Mouse (Mus musculus): ENCODE results near the gene Pcbd1. TPM values are rescaled to one million over a fixed set of nuclear protein-coding genes. Genes with fewer than 3 reads are reported as not detected.

The Pcbd1 gene
- polyA plus RNA-seq, 1 experiment: 10.1 TPM

GRCm38 (mm10) chr10:61065287-61066005 is 23.7 kb upstream of the Pcbd1 start:
- no peak overlapping the region for H3K27ac ChIP-seq (ENCODE audit: insufficient read depth, low read length)
- H3K4me3 ChIP-seq (ENCODE audit: insufficient read depth, low read length): no peak overlapping the region
- no peaks in the 10 kb centered on the region for H3K4me1 ChIP-seq (ENCODE audit: control insufficient read depth, insufficient read depth, low read length)
- TF ChIP-seq POLR2A (IDR thresholded peaks at IDR 0.05; ENCODE audit: extremely low read depth, insufficient read depth, low read length) (no peak), CTCF (IDR thresholded peaks at IDR 0.05; ENCODE audit: extremely low read depth, insufficient read depth, low read length) (no peak)

DNA sequence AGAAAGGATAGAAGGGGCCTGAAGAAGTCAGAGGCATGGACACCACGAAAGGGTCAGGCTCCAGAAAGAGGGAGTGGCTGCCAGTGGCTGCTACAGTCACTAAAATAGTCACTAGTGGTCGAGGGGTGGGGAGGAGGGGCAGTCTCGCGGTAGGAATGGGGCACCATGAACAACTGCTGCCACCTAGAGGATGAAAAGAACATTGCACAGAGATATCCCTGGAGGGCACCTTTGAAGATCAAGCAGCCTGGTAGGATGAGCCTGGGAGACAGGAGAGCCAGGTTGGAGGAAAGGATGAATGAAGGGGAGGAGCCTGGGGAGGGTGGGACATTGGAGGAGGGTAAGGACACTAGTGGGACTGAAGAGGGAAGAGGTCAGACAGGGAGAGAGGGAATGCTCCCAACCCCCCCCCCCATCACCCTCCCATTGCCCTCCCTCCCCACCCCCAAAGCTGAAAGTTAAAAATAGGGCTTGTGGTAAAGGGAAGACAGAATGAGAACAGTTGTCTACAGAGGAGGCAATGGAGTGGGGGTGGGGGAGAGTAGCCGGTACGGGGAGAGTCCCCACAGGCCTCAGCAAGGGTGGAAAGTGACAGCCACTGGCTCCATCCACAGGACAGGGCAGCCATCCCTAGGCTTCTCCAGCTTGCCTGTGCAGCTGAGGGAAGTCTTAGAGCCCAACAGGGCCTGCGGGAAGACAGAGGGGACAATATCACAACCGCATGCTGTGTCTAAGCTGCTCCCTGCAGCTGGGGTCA is 20.5 kb upstream of the Pcbd1 start:
- TF ChIP-seq CTCF (IDR thresholded peaks at IDR 0.05; ENCODE audit: extremely low read depth, insufficient read depth, low read length): peak; percentile 78
- no peak for TF ChIP-seq POLR2A (IDR thresholded peaks at IDR 0.05; ENCODE audit: extremely low read depth, insufficient read depth, low read length)

GRCm38 (mm10) chr10:61069248-61069647 is 19.9 kb upstream of the Pcbd1 start:
- H3K27ac ChIP-seq (ENCODE audit: insufficient read depth, low read length): no peak overlapping the region
- TF ChIP-seq POLR2A (IDR thresholded peaks at IDR 0.05; ENCODE audit: extremely low read depth, insufficient read depth, low read length): no peak
- TF ChIP-seq CTCF (IDR thresholded peaks at IDR 0.05; ENCODE audit: extremely low read depth, insufficient read depth, low read length): no peak

More for the DNA sequence above, 20.5 kb upstream of the Pcbd1 start:
- Histone ChIP-seq H3K27ac (ENCODE audit: insufficient read depth, low read length) (no peak overlapping the region), H3K4me1 (ENCODE audit: control insufficient read depth, insufficient read depth, low read length) (no peaks in the 10 kb centered on the region), H3K4me3 (ENCODE audit: insufficient read depth, low read length) (no peak overlapping the region)

DNA sequence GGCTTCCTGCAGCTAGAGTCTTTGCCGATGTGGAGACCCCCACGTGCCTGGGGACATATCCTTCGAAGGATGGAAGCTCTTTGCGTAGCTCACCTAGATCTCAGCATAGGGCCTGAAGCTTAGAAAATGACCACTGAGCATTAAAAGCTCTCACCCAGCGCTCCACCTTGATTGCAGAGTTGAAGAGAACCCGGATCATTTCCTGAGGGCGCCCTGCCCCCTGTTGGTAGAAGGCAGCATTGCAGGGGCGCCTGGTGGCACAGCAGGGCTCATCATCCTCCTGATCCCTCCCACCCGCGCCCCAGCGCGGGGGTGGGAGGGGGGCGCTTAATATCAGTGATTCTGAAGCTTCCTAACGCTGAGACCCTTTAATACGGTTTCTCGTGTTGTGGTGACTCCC is 16.8 kb upstream of the Pcbd1 start:
- Histone ChIP-seq H3K4me3 (ENCODE audit: insufficient read depth, low read length) (no peak overlapping the region), H3K4me1 (ENCODE audit: control insufficient read depth, insufficient read depth, low read length) (no peaks in the 10 kb centered on the region), H3K27ac (ENCODE audit: insufficient read depth, low read length) (no peak overlapping the region)
- no peak for TF ChIP-seq POLR2A (IDR thresholded peaks at IDR 0.05; ENCODE audit: extremely low read depth, insufficient read depth, low read length)
- peak; percentile 72 for TF ChIP-seq CTCF (IDR thresholded peaks at IDR 0.05; ENCODE audit: extremely low read depth, insufficient read depth, low read length)

More at GRCm38 (mm10) chr10:61069248-61069647, 19.9 kb upstream of the Pcbd1 start:
- Histone ChIP-seq H3K4me3 (ENCODE audit: insufficient read depth, low read length) (no peak overlapping the region), H3K4me1 (ENCODE audit: control insufficient read depth, insufficient read depth, low read length) (no peaks in the 10 kb centered on the region)

- Histone ChIP-seq H3K4me3 (ENCODE audit: insufficient read depth, low read length) (no peak overlapping the region), H3K4me1 (ENCODE audit: control insufficient read depth, insufficient read depth, low read length) (no peaks in the 10 kb centered on the region), H3K27ac (ENCODE audit: insufficient read depth, low read length) (no peak overlapping the region)
- TF ChIP-seq CTCF (IDR thresholded peaks at IDR 0.05; ENCODE audit: extremely low read depth, insufficient read depth, low read length) (no peak), POLR2A (IDR thresholded peaks at IDR 0.05; ENCODE audit: extremely low read depth, insufficient read depth, low read length) (no peak)
Observed at GRCm38 (mm10) chr10:61074643-61075042, 14.5 kb upstream of the Pcbd1 start.

GRCm38 (mm10) chr10:61075607-61076006 is 13.5 kb upstream of the Pcbd1 start:
- no peak for TF ChIP-seq CTCF (IDR thresholded peaks at IDR 0.05; ENCODE audit: extremely low read depth, insufficient read depth, low read length)
- TF ChIP-seq POLR2A (IDR thresholded peaks at IDR 0.05; ENCODE audit: extremely low read depth, insufficient read depth, low read length): no peak
- H3K4me3 ChIP-seq (ENCODE audit: insufficient read depth, low read length): no peak overlapping the region
- no peak overlapping the region for H3K27ac ChIP-seq (ENCODE audit: insufficient read depth, low read length)
- H3K4me1 ChIP-seq (ENCODE audit: control insufficient read depth, insufficient read depth, low read length): no peaks in the 10 kb centered on the region

- no peak overlapping the region for H3K27ac ChIP-seq (ENCODE audit: insufficient read depth, low read length)
Observed at GRCm38 (mm10) chr10:61080227-61080930, 8.8 kb upstream of the Pcbd1 start.

GRCm38 (mm10) chr10:61080931-61081255 is 8.2 kb upstream of the Pcbd1 start:
- no peak for TF ChIP-seq CTCF (IDR thresholded peaks at IDR 0.05; ENCODE audit: extremely low read depth, insufficient read depth, low read length)
- TF ChIP-seq POLR2A (IDR thresholded peaks at IDR 0.05; ENCODE audit: extremely low read depth, insufficient read depth, low read length): no peak
- Histone ChIP-seq H3K4me3 (ENCODE audit: insufficient read depth, low read length) (no peak overlapping the region), H3K27ac (ENCODE audit: insufficient read depth, low read length) (no peak overlapping the region), H3K4me1 (ENCODE audit: control insufficient read depth, insufficient read depth, low read length) (no peaks in the 10 kb centered on the region)

More at GRCm38 (mm10) chr10:61080227-61080930, 8.8 kb upstream of the Pcbd1 start:
- Histone ChIP-seq H3K4me1 (ENCODE audit: control insufficient read depth, insufficient read depth, low read length) (no peaks in the 10 kb centered on the region), H3K4me3 (ENCODE audit: insufficient read depth, low read length) (no peak overlapping the region)
- TF ChIP-seq CTCF (IDR thresholded peaks at IDR 0.05; ENCODE audit: extremely low read depth, insufficient read depth, low read length): no peak
- no peak for TF ChIP-seq POLR2A (IDR thresholded peaks at IDR 0.05; ENCODE audit: extremely low read depth, insufficient read depth, low read length)

GRCm38 (mm10) chr10:61085364-61085763 is 3.8 kb upstream of the Pcbd1 start:
- H3K27ac ChIP-seq (ENCODE audit: insufficient read depth, low read length): no peak overlapping the region
- H3K4me1 ChIP-seq (ENCODE audit: control insufficient read depth, insufficient read depth, low read length): no peaks in the 10 kb centered on the region
- no peak overlapping the region for H3K4me3 ChIP-seq (ENCODE audit: insufficient read depth, low read length)
- TF ChIP-seq CTCF (IDR thresholded peaks at IDR 0.05; ENCODE audit: extremely low read depth, insufficient read depth, low read length) (no peak), POLR2A (IDR thresholded peaks at IDR 0.05; ENCODE audit: extremely low read depth, insufficient read depth, low read length) (no peak)
